Mouse (Mus musculus): ENCODE data around the gene Cyth3.

DNA sequence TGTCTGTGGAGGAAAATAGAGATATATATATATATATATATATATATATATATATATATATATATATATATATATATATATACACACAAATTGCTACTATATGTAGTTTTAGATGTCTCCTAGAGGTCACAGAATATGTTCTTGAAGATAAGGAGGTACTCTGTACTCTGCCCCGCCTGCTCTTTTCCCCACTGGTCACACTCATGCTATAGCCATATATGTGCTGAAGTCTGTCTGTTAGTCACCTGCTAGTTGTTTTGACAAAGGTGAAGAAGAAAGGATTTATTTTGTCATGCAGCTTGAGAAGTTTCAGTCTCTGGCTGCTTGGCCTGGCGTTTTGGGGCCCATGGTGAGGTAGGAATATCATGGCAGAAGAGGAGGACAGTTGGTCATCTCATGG, 25.2 kb downstream of the Cyth3 start:
- TF ChIP-seq CTCF (IDR thresholded peaks at IDR 0.05; ENCODE audit: extremely low read depth, insufficient read depth, insufficient read length, insufficient replicate concordance) (no peak), POLR2A (IDR thresholded peaks at IDR 0.05; ENCODE audit: low read depth, low read length) (no peak)

Data from spleen, adult 2 months (tissue).